8 mouse cellular contexts compared by ENCODE assay signal in the genomic region with DNA sequence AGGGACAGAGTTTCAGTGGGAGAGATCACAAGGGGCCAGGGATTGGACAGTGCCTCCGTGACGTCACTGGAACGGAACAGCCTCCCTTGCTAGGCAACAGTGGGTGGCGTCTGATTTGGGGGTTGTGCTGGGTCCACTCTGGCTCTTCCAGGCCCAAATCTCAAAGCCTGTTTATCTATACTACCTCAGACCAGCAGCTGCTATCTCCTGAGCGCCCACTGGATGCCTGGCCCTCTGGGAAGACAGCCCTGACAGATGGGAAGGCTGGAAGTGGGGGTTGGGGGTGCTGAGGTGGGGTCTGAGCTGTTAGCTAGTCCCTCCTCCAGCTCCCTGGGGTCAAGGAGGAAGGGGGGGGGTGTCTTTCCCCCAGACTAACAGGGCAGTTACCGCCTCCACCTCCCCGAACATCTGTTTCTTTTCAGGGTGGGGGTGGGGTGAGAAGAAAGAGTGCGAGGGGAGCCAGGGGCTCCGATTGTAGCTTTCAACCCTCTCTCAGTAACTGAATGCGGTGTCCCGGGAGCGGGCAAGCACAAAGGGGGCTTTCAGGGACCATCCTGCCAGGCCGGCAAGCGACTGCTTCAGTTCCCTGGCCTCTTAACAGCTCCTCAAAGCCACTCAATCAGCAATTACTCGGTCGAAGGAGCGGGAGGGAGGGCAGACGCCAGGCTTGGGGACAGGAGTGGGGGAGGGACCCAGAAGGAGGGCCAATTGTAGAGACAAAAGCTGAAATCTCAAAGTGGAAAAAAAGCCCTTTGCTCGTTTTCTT. TPM values are rescaled to one million over a fixed set of nuclear protein-coding genes. Genes with fewer than 3 reads are reported as not detected.
DNase-seq lines count a peak whose midpoint lies in the region; ATAC-seq lines count a peak whose summit lies in the region.

No protein-coding gene starts in this region.

- ATAC-seq in intestine, embryonic 14.5 days (replicated peaks; ENCODE audit: low FRiP score, low TSS enrichment, low read depth) = peak; percentile 91
- peak; percentile 94 for ATAC-seq in limb, embryonic 11.5 days (ENCODE audit: insufficient number of reproducible peaks, low FRiP score, low TSS enrichment, low read depth)
- peak; percentile 92 for ATAC-seq in midbrain, embryonic 14.5 days (ENCODE audit: low FRiP score, low TSS enrichment)
- no peak for ATAC-seq in inflammation-experienced regulatory T-cells, adult 6 months

- H3K36me3 ChIP-seq in intestine, embryonic 14.5 days (ENCODE audit: control insufficient read depth, insufficient read depth, low read length) = no peaks in the 10 kb centered on the region
- no peaks in the 10 kb centered on the region for H3K36me3 ChIP-seq in limb, embryonic 11.5 days (ENCODE audit: control insufficient read depth, insufficient read depth, low read length)
- 0 out of 2 replicates have a peak, but pooled peaks cover under 1% of the 10 kb centered on the region for H3K36me3 ChIP-seq in midbrain, embryonic 14.5 days (ENCODE audit: control insufficient read depth, insufficient read depth, low read length)

- WGBS in intestine, embryonic 14.5 days = 4% methylated on average over 19 of the region's 19 CpGs
- 1% methylated on average over 19 of the region's 19 CpGs for WGBS in limb, embryonic 11.5 days
- WGBS in midbrain, embryonic 14.5 days = under 1% methylated on average over 19 of the region's 19 CpGs

- DNase-seq in MEL-GATA-1-ER (ENCODE audit: extremely low read depth, low read depth) = peak; percentile 85
- peak; percentile 96 for DNase-seq in embryo, embryonic 10.5 days (ENCODE audit: low spot score)
- peak; percentile 56 for DNase-seq in gastrocnemius, postnatal 25 days
- DNase-seq in intestine, embryonic 14.5 days (ENCODE audit: low spot score) = peak; percentile 88
- DNase-seq in limb, embryonic 11.5 days (ENCODE audit: low spot score) = peak; percentile 92
- DNase-seq in midbrain, embryonic 14.5 days = peak; percentile 90
- DNase-seq in telencephalon, adult 2 months (ENCODE audit: low read depth, low spot score) = peak; percentile 52

- no peaks in the 10 kb centered on the region for H3K27me3 ChIP-seq in intestine, embryonic 14.5 days (replicated peaks; ENCODE audit: control insufficient read depth, insufficient read depth, low read length)
- no peaks in the 10 kb centered on the region for H3K27me3 ChIP-seq in limb, embryonic 11.5 days (ENCODE audit: control insufficient read depth, insufficient read depth, low read length)
- H3K27me3 ChIP-seq in midbrain, embryonic 14.5 days (ENCODE audit: control insufficient read depth, insufficient read depth, low read length) = no peaks in the 10 kb centered on the region

- peak overlapping the region; percentile 57 for H3K4me2 ChIP-seq in intestine, embryonic 14.5 days (ENCODE audit: low read length)
- H3K4me2 ChIP-seq in limb, embryonic 11.5 days (ENCODE audit: low read depth, severe bottlenecking) = peak overlapping the region; percentile 51
- peak overlapping the region; percentile 58 for H3K4me2 ChIP-seq in midbrain, embryonic 14.5 days (ENCODE audit: low read length)

- peak overlapping the region; percentile 55 for H3K9ac ChIP-seq in intestine, embryonic 14.5 days (ENCODE audit: low read length)
- peak overlapping the region; percentile 63 for H3K9ac ChIP-seq in limb, embryonic 11.5 days (ENCODE audit: low read length)
- H3K9ac ChIP-seq in midbrain, embryonic 14.5 days (replicated peaks; ENCODE audit: low read length) = peak overlapping the region; percentile 34

- H3K4me3 ChIP-seq in intestine, embryonic 14.5 days (ENCODE audit: low read depth, low read length) = peak overlapping the region; percentile 28
- H3K4me3 ChIP-seq in limb, embryonic 11.5 days (ENCODE audit: low read depth, low read length) = peak overlapping the region; percentile 21
- peak overlapping the region; percentile 24 for H3K4me3 ChIP-seq in midbrain, embryonic 14.5 days (replicated peaks; ENCODE audit: low read depth, low read length)

- peak overlapping the region; percentile 99 for H3K27ac ChIP-seq in intestine, embryonic 14.5 days (ENCODE audit: low read depth)
- peak overlapping the region; percentile 100 for H3K27ac ChIP-seq in limb, embryonic 11.5 days (replicated peaks; ENCODE audit: low read depth, low read length)
- H3K27ac ChIP-seq in midbrain, embryonic 14.5 days (replicated peaks; ENCODE audit: low read depth, low read length) = peak overlapping the region; percentile 96

- H3K9me3 ChIP-seq in intestine, embryonic 14.5 days (ENCODE audit: control insufficient read depth, low read length) = no peaks in the 10 kb centered on the region
- no peaks in the 10 kb centered on the region for H3K9me3 ChIP-seq in limb, embryonic 11.5 days (ENCODE audit: control insufficient read depth, low read length)
- no peaks in the 10 kb centered on the region for H3K9me3 ChIP-seq in midbrain, embryonic 14.5 days (ENCODE audit: control insufficient read depth, low read length)

- H3K4me1 ChIP-seq in intestine, embryonic 14.5 days (replicated peaks; ENCODE audit: control insufficient read depth, insufficient read depth, low read length) = peaks cover 44% of the 10 kb centered on the region
- peaks cover 33% of the 10 kb centered on the region for H3K4me1 ChIP-seq in limb, embryonic 11.5 days (ENCODE audit: control insufficient read depth, insufficient read depth, low read length)
- peaks cover 32% of the 10 kb centered on the region for H3K4me1 ChIP-seq in midbrain, embryonic 14.5 days (ENCODE audit: control insufficient read depth, insufficient read depth, low read length)

RNA-seq across cellular contexts. Expression of gene Cdc42ep4, which starts 33.9 kb away (rescaled TPM):
- total RNA-seq in gastrocnemius, postnatal 25 days (2021) = 1 to 10 TPM; 5.2 to 7.3 TPM
- 46.8 and 52.0 TPM in 2 replicates for polyA plus RNA-seq in intestine, embryonic 14.5 days (2014; fragmentation: Nextera tagmentation; extraction: Ambion mirVana)
- 74.3 and 75.4 TPM in 2 replicates for polyA plus RNA-seq in limb, embryonic 11.5 days (2014; fragmentation: Nextera tagmentation; extraction: Ambion mirVana)
- 45.4 and 49.5 TPM in 2 replicates for polyA plus RNA-seq in midbrain, embryonic 14.5 days (2014; fragmentation: Nextera tagmentation; extraction: Ambion mirVana)
- 1 to 10 TPM; 1.2 to 2.9 (median 1.5) TPM for polyA plus RNA-seq in inflammation-experienced regulatory T-cells, adult 6 months (2017; shearing (Covaris generic))

Comparison
In these comparisons a context has a peak if more than half of its experiments do, and no peak if none do; other contexts are left out.
1. RNA of gene Cdc42ep4, which starts 33.9 kb away (polyA plus RNA-seq): 74.3 to 75.4 TPM in limb, embryonic 11.5 days, 45.4 to 49.5 TPM in midbrain, embryonic 14.5 days and 46.8 to 52.0 TPM in intestine, embryonic 14.5 days; 1.2 to 2.9 TPM in inflammation-experienced regulatory T-cells, adult 6 months; every median in the first group is over 10 times any median in the second.
2. Peak in every context shown above with its lines, with median percentiles within 50 percentile points of each other: DNase-seq, H3K27ac ChIP-seq, H3K4me2 ChIP-seq, H3K4me3 ChIP-seq and H3K9ac ChIP-seq.